Mouse (Mus musculus) retina, adult 2 months (tissue): ENCODE data around the gene Atp6v0e2.
"Not testable (repeated sequence)": the region's sequence is repeated elsewhere in the genome, so short reads cannot be mapped to it uniquely, and the experiment has no call there.

Experiments
- DNase-seq: peaks from one replicate; pipeline ENCODE4 v3.0.0-alpha.2; 2012; ENCODE audit warnings: low read depth, low spot score

Gene Atp6v0e2

DNA sequence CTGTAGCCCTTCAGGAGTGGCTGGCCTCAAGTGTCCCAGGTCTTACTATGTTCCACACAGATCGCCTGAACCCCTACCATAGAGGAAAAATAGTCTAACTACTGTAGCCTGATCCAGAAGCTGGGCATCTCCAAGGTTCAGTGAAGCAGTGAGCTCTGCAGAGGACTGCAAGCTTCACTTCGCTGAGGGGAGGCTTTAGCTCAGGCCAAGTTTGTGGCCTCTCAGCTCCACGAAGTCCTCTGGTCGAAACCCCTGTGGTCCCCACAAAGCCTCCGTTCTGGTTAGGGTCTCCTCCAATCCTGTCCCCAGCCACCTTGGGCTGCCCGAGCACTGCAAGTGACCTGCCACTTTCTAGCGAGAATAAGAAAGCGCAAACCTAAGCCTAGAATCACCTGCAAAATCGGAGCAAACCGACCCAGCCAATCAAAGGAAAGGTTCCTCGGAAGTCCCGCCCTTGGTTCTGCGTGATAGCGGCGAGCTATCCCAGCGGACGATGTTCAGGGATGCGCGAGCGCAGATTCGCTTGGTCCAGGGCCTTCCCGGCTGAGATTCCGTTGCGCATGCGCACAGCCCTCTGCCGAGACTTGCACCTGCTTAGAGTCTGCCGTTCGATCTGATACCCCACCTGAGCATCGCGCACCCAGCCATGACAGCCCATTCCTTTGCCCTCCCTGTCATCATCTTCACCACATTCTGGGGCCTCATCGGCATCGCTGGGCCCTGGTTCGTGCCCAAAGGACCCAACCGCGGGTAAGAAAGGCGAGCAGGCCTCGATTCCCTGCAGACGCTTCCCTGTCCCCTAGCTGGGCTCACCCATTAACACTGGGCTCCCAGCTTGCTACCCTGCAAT, at the start of gene Atp6v0e2:
TSS of gene Atp6v0e2 (plus strand) at position 511 of the 850 bp plus-strand sequence.
- peak; percentile 92 for DNase-seq

DNA sequence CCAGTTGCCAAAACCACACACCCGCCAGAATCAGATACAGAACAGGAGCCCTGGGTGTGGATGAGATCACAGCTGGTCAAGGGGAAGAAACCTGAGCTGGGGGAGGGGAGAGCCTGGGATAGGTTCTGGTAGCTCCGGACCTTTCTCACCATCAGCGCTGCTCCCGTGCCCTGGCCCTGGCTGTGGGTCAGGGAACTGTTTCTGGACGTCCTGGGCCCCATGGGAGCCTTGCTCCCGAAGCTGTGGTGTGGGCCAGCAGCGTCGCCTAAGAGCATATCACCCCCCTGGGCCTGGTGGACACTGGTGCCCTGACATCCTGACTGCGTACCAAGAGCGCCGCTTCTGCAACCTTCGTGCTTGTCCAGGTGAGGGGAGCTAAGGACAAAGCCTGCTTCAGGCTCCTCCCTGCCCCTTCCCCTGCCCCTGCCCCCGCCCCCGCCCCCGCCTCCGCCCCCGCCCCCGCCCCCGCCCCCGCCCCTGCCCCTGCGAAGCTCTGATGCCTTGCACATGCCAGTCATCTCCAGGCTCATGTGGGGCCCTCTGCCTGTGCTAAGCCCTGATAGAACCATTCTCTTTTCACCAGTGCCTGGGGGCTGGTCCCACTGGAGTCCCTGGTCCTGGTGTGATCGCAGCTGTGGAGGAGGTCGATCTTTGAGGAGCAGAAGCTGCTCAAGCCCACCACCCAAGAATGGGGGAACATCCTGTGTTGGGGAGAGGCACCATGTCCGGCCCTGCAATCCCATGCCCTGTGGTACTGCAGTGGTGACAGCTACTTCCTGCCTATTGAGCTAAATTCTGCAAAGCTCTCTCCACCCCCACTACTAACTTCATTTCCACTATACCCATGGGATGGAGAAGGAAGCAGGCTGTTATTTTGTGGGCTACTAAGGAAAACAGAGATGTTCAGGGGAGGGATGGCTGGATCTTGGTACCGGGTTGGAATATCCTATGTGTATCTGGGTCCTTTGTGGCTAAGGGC, 49.4 kb upstream of the Atp6v0e2 start:
- DNase-seq, result no peak

DNA sequence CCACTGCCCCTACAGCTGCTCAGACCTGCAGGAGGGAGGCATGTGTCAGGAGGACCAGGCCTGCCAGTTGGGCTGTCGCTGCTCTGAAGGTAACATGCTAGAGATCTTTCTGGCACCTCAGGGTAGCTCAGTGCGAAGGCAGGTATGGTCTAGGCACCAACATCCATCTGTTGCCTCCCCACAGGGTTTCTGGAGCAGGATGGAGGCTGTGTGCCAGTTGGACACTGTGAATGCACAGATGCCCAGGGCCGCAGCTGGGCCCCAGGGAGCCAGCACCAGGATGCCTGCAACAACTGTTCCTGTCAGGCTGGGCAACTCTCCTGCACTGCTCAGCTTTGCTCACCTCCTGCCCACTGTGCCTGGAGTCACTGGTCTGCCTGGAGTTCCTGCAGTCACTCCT, 47.7 kb upstream of the Atp6v0e2 start:
- DNase-seq, result no peak

DNA sequence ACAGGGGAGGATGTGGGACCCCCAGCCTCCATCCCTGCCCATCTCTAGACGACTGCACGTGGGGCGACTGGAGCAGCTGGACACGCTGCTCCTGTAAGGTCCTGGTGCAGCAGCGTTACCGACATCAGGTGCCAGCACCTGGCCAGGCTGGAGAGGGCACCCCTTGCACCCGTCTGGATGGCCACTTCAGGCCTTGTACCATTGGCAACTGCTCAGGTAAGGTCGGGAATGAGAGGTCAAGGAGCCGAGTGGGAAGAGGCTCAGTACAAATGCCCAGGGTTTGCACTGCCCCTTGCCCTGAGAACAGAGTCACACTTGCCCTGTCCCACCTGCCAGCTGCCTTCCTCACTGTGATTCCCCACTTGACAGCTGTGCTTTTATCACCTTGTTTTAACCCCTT, 46.1 kb upstream of the Atp6v0e2 start:
- DNase-seq, result no peak

- no peak for DNase-seq
Measured at GRCm38 (mm10) chr6:48493136-48493730, 44.2 kb upstream of the Atp6v0e2 start.

DNA sequence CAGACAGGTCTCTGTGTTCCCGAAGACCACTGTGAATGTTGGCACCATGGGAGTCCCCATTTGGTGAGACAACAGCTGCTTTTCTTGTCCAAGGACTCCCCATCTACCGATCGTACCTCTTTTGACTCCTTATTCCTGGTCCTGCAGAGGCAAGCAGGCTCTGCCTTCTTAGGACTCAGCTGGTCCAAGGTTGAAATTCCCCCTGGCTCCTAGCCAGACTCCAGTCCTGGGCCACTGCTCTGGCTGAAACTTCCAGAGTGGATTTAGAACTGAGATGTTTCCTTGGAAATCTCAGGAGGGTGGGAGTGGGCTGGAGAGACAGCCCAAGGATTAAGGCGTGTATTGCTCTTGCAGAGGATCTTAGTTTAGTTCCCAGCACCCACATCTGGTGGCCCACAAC, 39.9 kb upstream of the Atp6v0e2 start:
- DNase-seq, result no peak

DNA sequence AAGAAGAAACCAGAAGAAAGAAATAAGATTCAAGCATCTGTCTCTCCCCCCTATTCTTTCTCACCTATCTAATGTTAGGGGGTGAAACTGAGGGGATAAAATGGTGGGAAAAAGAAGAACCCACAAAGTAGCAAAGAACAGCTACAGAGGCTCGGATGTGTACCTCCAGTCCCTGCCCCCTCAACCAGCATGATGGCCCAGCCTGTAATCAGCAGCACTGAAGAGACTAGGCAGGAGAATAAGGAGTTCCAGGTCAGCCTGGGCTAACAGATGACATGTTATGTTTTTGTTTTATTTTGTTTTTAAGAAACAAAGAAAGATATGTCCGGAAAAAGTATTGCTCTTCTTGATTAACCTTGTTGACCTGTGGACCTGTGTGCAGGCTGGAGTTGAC, 33.6 kb upstream of the Atp6v0e2 start:
- no peak for DNase-seq

DNA sequence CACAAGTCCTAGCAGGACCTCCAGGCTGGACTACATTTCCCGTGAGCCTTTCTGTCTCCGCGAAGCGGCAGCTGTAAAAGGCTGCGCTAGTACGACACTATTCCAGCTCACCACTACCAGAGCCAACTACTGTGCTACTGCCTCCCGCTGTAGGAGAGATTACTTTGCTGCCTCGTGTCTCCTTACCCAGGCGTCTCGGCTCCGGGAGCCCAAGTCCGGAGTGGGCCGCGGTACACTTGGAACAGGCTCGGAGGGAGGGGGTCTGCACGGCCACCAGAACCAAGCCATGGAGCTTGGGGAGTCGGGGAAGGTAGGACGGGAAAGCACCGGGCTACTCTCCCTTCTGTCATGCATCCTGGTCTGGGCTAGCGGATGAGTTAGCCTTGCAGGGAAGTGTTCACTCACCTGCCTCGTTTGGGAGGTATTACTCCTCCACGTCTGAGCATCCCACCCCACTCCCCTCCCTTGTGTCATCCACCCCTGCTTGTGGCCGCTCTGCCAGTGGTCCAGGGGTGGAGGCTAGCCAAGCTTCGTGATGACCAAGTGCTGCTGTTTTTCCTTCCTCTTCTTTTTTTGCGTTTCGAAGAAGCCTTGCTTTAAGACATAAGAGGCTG, 33.1 kb upstream of the Atp6v0e2 start:
- peak; percentile 76 for DNase-seq

DNA sequence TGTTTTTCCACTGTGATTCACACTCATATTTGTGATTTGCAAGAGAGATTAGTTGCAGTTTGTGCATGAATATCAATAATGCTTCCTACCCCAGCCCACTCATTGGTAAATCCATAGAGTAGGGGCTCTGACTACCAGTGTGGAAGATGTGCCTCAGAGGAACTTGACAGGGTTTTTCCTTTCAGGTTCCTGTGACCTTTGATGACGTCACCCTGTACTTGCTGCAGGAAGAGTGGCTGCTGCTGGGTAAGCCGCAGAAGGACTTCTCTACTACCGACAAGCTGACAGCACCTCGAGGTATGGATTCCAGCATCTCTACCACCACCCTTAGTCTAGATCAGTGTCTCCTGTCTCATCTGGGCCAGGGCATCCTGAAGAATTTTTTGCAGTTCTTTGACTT, 29.3 kb upstream of the Atp6v0e2 start:
- DNase-seq, result no peak

- DNase-seq, result no peak
Measured at GRCm38 (mm10) chr6:48510426-48510825, 27.0 kb upstream of the Atp6v0e2 start.

GRCm38 (mm10) chr6:48511861-48512260, 25.6 kb upstream of the Atp6v0e2 start:
- DNase-seq, result no peak

DNA sequence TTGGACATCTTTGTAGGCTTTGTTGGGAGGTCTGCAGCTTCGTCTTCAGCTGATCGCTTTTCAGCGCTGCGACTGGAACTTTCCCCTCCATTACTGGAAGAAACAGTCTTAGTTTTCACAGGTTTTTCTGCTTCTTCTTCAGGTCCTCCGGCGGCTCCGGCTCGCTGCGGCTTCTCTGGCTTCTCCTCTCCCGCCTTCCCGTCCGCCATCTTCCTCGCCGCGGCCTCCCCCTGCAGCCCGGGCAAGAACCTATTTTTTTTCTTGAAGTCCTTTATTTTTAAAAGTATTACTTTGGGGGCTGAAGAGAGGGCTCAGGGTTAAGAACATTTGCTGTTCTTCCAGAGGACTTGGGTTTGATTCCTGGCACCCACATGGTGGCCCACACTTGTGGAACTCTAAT, 12.5 kb upstream of the Atp6v0e2 start:
- DNase-seq, result not testable (repeated sequence)

DNA sequence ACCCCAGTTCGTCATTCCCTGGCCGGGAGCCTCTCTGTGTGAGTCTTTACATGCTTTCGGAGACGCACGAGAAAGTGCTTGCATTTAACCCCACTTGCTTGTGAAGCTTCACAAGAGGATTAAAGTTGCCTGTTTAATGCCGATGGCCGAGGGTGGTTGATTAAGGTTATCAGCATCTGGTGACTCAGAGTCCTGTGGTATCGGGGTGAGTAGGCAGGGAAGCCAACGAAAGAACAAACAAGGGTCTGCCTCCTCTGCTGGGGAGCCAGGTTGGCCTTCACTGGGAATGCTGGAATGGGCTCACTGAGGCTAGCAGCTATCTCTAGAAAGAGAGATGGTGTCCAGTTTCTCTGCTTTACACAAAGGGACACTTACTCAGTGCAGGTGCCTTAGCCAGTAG, 9.5 kb upstream of the Atp6v0e2 start:
- DNase-seq, result no peak

GRCm38 (mm10) chr6:48529261-48529660, 8.2 kb upstream of the Atp6v0e2 start:
- no peak for DNase-seq

DNA sequence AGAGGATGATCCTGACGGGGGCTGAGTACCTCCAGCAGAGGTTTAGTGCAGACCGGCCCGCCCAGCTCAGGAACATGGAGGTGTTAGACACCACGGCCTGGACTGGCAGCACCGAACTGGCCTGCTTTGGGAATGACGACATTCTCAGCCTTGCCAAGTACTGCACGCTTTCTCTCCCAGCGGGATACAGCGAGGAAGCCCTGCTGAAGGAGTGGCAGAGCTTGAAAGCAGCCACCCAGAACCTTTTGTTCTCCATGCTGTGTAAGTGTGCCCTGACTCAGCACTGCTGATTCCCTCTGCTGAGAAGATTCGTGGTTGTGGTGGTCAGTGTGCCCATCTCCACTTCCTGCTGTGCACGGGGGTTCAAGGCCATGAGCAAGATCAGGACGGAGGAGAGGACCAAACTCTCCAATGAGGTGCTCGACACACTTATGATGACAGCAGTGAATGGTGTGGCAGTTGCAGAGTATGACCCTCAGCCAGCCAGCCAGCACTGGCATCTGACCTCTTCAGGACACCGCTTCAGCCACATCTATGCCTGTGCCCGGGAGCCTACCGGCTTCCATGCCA, 7.5 kb upstream of the Atp6v0e2 start:
- no peak for DNase-seq

DNA sequence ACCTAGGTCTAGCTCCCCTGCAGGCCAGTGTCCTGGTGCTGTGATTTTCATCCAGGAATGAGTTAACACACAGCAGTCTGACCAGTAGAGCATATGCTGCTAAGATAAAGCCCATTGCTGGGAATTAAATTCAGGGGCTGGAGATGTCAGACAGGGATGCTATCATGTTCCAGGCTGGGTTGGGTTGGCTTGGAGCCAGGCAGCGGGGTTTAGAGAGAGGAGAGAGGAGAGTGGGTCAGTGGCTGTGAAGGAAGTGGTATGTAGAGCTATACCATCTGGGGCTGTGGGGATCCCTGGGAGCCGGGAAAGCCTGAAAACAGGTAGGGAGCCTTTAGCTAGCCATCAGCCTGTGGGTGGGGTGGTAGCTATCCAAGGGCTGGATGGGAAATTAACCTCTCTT, 6.6 kb upstream of the Atp6v0e2 start:
- DNase-seq, result no peak

DNA sequence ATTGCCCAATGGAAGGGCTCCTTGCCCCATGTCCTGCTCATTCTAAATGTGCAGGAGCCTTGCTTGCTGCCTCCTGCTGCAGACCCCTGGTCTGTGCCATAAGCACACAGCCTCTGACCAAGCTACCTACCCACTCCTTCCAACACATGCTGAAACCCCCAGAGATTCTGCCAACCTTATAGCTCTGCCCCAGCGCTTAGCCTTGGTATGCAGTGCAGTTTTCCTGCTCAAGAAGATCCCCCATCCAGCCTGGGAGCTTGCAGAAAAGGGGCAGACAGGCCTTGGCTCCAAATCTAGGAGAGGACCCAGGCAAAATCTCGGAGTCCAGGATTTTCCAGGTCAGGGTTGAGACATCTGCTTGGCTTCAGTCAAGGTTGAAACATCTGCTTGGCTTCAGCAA, 3.9 kb upstream of the Atp6v0e2 start:
- no peak for DNase-seq

- no peak for DNase-seq
Measured at GRCm38 (mm10) chr6:48534913-48535312, 2.5 kb upstream of the Atp6v0e2 start.

DNA sequence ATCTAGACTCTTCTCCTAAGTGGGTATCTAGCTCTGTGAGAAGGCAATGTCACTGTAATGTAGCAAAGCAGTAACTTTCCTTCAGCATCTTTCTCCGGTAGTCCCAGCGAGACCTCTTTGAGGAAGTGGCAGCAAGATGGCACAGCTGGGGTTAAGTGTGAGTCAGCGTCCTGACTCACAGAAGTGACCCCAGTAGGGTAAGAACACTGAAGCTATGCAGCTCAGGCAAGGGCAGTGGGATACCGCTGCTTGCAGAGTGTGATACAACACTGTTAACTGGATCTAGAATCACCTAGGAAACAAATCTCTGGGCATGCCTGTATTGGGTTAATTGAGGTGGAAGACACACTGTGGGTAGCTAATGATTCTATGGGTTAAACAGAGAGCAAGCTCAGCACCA, 1.3 kb upstream of the Atp6v0e2 start:
- DNase-seq, result no peak

DNA sequence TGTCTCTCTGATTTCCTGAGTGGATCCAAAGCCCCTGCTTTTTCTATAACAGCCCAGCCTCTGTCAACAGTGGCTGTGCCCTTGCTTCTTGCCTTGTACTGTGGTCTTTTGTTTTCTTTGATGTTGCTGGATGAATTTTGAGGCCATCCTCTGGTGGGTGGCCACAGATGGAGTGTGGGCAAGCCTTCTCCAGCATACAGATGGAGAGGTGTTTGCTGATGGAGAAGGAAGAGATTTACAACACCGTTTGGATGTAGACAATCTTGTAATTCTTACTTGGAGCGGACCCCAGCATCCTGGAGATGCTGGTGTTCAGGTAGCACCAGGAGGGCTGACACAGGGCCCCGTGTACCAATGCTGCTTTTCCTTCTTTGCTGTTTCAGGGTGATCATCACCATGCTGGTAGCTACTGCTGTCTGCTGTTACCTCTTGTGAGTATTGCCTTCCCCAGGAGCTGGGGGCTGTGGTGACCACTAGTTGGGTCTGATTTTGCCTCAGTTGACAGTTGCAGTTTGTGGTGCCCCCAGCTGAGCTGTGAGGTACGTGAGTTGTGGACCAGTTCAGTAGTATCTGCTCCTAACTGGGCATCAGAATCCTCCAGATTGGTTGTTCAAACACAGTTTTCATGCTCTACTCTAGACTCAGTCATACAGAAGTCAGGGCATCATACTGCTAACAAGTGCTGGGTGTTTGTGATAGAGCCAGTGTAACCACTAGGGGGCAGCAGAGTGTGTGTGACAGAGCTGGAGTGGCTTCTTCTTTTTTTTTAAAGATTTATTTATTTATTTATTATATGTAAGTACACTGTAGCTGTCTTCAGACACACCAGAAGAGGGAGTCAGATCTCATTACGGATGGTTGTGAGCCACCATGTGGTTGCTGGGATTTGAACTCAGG, 1.7 kb downstream of the Atp6v0e2 start:
- DNase-seq, result peak; percentile 67
